Mouse (Mus musculus) kidney, adult 2 months (tissue): ENCODE data around the gene Gpbar1.

Experiments
- CTCF ChIP-seq: fragments of 200-500 bp; conservative IDR thresholded peaks from 2 replicates; pipeline ENCODE4 v1.5.1; 2011; ENCODE audit warnings: low read depth, mild to moderate bottlenecking, control low read depth, low read length, moderate library complexity, mixed read lengths; ENCODE audit not compliant: insufficient read depth, insufficient read length
- POLR2A ChIP-seq: fragments of 200-500 bp; IDR thresholded peaks from one replicate; pipeline ENCODE4 v1.6.1; 2011; ENCODE audit warnings: low read depth, low read length, control low read depth

GRCm38 (mm10) chr1:74300347-74301110 lies 22.2 kb downstream of the Gpbar1 start:
- TF ChIP-seq POLR2A (no peak), CTCF (no peak)
